ENCODE assay signal across 8 mouse cellular contexts in genomic region chr16:59639985-59640384, GRCm38 (mm10). TPM values are rescaled to one million over a fixed set of nuclear protein-coding genes. Genes with fewer than 3 reads are reported as not detected.
DNase-seq lines count a peak whose midpoint lies in the region; ATAC-seq and TF ChIP-seq lines count a peak whose summit lies in the region.

No protein-coding gene starts in this region.

- H3K36me3 ChIP-seq in liver, embryonic 14.5 days (replicated peaks; ENCODE audit: control insufficient read depth, insufficient read depth, low read depth), result no peaks in the 10 kb centered on the region
- H3K36me3 ChIP-seq in liver, postnatal 0 days (replicated peaks; ENCODE audit: insufficient read depth, low read length), result no peaks in the 10 kb centered on the region
- H3K36me3 ChIP-seq in midbrain, postnatal 0 days (ENCODE audit: insufficient read depth, low read length), result no peaks in the 10 kb centered on the region

- peaks cover 0 to 3% of the 10 kb centered on the region in 2 experiments; a peak in 2 of 4 replicates for H3K4me1 ChIP-seq in liver, embryonic 14.5 days (replicated peaks; ENCODE audit: control insufficient read depth in 2 of 2, insufficient read depth in 2 of 2, low read length in 1 of 2)
- peaks cover 5% of the 10 kb centered on the region for H3K4me1 ChIP-seq in liver, postnatal 0 days (ENCODE audit: insufficient read depth)
- H3K4me1 ChIP-seq in midbrain, postnatal 0 days (ENCODE audit: insufficient read depth, low read length), result no peaks in the 10 kb centered on the region

- TF ChIP-seq CTCF in gastrocnemius, adult 2 months (IDR thresholded peaks at IDR 0.05), result no peak
- TF ChIP-seq CTCF in liver, embryonic 14.5 days (IDR thresholded peaks at IDR 0.05; ENCODE audit: low read depth), result no peak
- TF ChIP-seq CTCF in liver, postnatal 0 days (IDR thresholded peaks at IDR 0.05; ENCODE audit: low read depth), result no peak
- TF ChIP-seq CTCF in midbrain, postnatal 0 days (IDR thresholded peaks at IDR 0.05), result no peak

- peak overlapping the region; percentile 89 for H3K4me3 ChIP-seq in gastrocnemius, adult 2 months
- no peak overlapping the region for H3K4me3 ChIP-seq in liver, embryonic 14.5 days (ENCODE audit: insufficient read depth in 1 of 2, low read depth in 2 of 2, low read length in 2 of 2)
- H3K4me3 ChIP-seq in liver, postnatal 0 days (ENCODE audit: low read depth, low read length), result no peak overlapping the region
- H3K4me3 ChIP-seq in midbrain, postnatal 0 days (ENCODE audit: low read depth, low read length), result peak overlapping the region; percentile 59; the same call in 1 of the 2 replicates

- no peak for ATAC-seq in liver, embryonic 14.5 days (ENCODE audit: insufficient read depth)
- no peak for ATAC-seq in liver, postnatal 0 days
- ATAC-seq in midbrain, postnatal 0 days (ENCODE audit: low FRiP score), result no peak
- ATAC-seq in megakaryocyte-erythroid progenitor cell, adult 5-6 weeks (replicated peaks; ENCODE audit: low FRiP score, low TSS enrichment, poor library complexity, severe bottlenecking), result no peak

- peak overlapping the region; percentile 95; the same call in 1 of the 2 replicates for H3K27ac ChIP-seq in gastrocnemius, adult 2 months
- no peak overlapping the region for H3K27ac ChIP-seq in liver, embryonic 14.5 days
- no peak overlapping the region for H3K27ac ChIP-seq in liver, postnatal 0 days (ENCODE audit: low read depth)
- 0 out of 2 replicates have a peak overlapping the region, but pooled peaks have one; percentile 98 for H3K27ac ChIP-seq in midbrain, postnatal 0 days (ENCODE audit: low read depth, low read length)

- H3K9ac ChIP-seq in liver, embryonic 14.5 days (replicated peaks), result no peak overlapping the region
- no peak overlapping the region for H3K9ac ChIP-seq in liver, postnatal 0 days (replicated peaks)
- no peak overlapping the region; the same call in 1 of the 2 replicates for H3K9ac ChIP-seq in midbrain, postnatal 0 days (replicated peaks; ENCODE audit: low read length, poor library complexity, severe bottlenecking)

- DNase-seq in gastrocnemius, adult 2 months, result no peak
- DNase-seq in gastrocnemius, postnatal 4 days (ENCODE audit: low spot score in 2 of 2), result no peak
- DNase-seq in liver, embryonic 14.5 days (ENCODE audit: low read depth in 3 of 3, low spot score in 3 of 3), result no peak
- no peak for DNase-seq in liver, postnatal 0 days
- peak; percentile 40 for DNase-seq in fat pad, adult 2 months (ENCODE audit: extremely low read depth, low read depth, low spot score)
- no peak for DNase-seq in midbrain, postnatal 0 days (ENCODE audit: low spot score)
- DNase-seq in frontal cortex, postnatal 10 days (ENCODE audit: low spot score in 2 of 2), result no peak

- no peaks in the 10 kb centered on the region for H3K9me3 ChIP-seq in liver, embryonic 14.5 days (ENCODE audit: control insufficient read depth, low read length)
- no peaks in the 10 kb centered on the region for H3K9me3 ChIP-seq in liver, postnatal 0 days (ENCODE audit: low read length)
- no peaks in the 10 kb centered on the region for H3K9me3 ChIP-seq in midbrain, postnatal 0 days (ENCODE audit: low read length)

- H3K27me3 ChIP-seq in liver, embryonic 14.5 days (ENCODE audit: control insufficient read depth, insufficient read depth, low read length), result no peaks in the 10 kb centered on the region
- H3K27me3 ChIP-seq in liver, postnatal 0 days (ENCODE audit: insufficient read depth, low read length), result 0 out of 2 replicates have a peak, but pooled peaks cover 2% of the 10 kb centered on the region
- H3K27me3 ChIP-seq in midbrain, postnatal 0 days (ENCODE audit: insufficient read depth, low read length), result no peaks in the 10 kb centered on the region

- H3K4me2 ChIP-seq in liver, embryonic 14.5 days (ENCODE audit: low read depth), result peak overlapping the region; percentile 84
- no peak overlapping the region; the same call in 1 of the 2 replicates for H3K4me2 ChIP-seq in liver, postnatal 0 days (ENCODE audit: low read depth, low read length)
- H3K4me2 ChIP-seq in midbrain, postnatal 0 days (ENCODE audit: low read depth, low read length, poor library complexity, severe bottlenecking), result peak overlapping the region; percentile 51; the same call in 1 of the 2 replicates

- WGBS in liver, embryonic 14.5 days (ENCODE audit: insufficient replicate concordance), result 79% methylated on average over 3 of the region's 3 CpGs
- WGBS in liver, postnatal 0 days (ENCODE audit: insufficient replicate concordance), result 86% methylated on average over 3 of the region's 3 CpGs
- 96% methylated on average over 3 of the region's 3 CpGs for WGBS in midbrain, postnatal 0 days

- intact Hi-C loops in gastrocnemius, adult 2 months (cut with DNase I), result no loop called here

- TF ChIP-seq EP300 in liver, embryonic 14.5 days (IDR thresholded peaks at IDR 0.05; ENCODE audit: low read depth), result no peak
- TF ChIP-seq EP300 in liver, postnatal 0 days (IDR thresholded peaks at IDR 0.05; ENCODE audit: low read depth), result no peak

RNA-seq across cellular contexts. Expression of gene Arl6, which starts 0.8 kb away (rescaled TPM):
- 1 to 10 TPM; 2.3 to 2.6 TPM for total RNA-seq in gastrocnemius, adult 2 months (2021)
- 1 to 10 TPM; 6.3 to 7.0 TPM for total RNA-seq in gastrocnemius, postnatal 4 days (2021)
- 0.88 and 1.4 TPM in 2 replicates for polyA plus RNA-seq in liver, embryonic 14.5 days (2012; rRNA removed)
- polyA plus RNA-seq in liver, embryonic 14.5 days (2014; fragmentation: Nextera tagmentation; extraction: Ambion mirVana), result 3.1 and 3.7 TPM in 2 replicates
- 3.3 and 3.4 TPM in 2 replicates for polyA plus RNA-seq in liver, postnatal 0 days (2015; fragmentation: Nextera tagmentation; extraction: Ambion mirVana)
- total RNA-seq in midbrain, postnatal 0 days (2014; rRNA removed), result 29.2 and 30.7 TPM in 2 replicates
- 62.0 and 63.1 TPM in 2 replicates for polyA plus RNA-seq in midbrain, postnatal 0 days (2015; fragmentation: Nextera tagmentation; extraction: Ambion mirVana)
- total RNA-seq in megakaryocyte-erythroid progenitor cell, adult 5-6 weeks (2014; fragmentation: Nextera tagmentation), result 2.9 and 4.4 TPM in 2 replicates
- 9.3 and 13.8 TPM in 2 replicates for total RNA-seq in megakaryocyte-erythroid progenitor cell, adult 5-6 weeks (2017)

RNA-seq across cellular contexts. Expression of gene Crybg3, which starts 39.2 kb away (rescaled TPM):
- total RNA-seq in gastrocnemius, adult 2 months (2021), result 10 to 100 TPM; 44.3 to 57.6 TPM
- 10 to 100 TPM; 35.7 to 36.8 TPM for total RNA-seq in gastrocnemius, postnatal 4 days (2021)
- 0.35 and 0.55 TPM in 2 replicates for polyA plus RNA-seq in liver, embryonic 14.5 days (2012; rRNA removed)
- polyA plus RNA-seq in liver, embryonic 14.5 days (2014; fragmentation: Nextera tagmentation; extraction: Ambion mirVana), result 0.75 and 0.86 TPM in 2 replicates
- polyA plus RNA-seq in liver, postnatal 0 days (2015; fragmentation: Nextera tagmentation; extraction: Ambion mirVana), result 0.77 and 1.0 TPM in 2 replicates
- total RNA-seq in midbrain, postnatal 0 days (2014; rRNA removed), result 3.3 and 4.0 TPM in 2 replicates
- polyA plus RNA-seq in midbrain, postnatal 0 days (2015; fragmentation: Nextera tagmentation; extraction: Ambion mirVana), result 0.69 and 1.1 TPM in 2 replicates
- total RNA-seq in megakaryocyte-erythroid progenitor cell, adult 5-6 weeks (2014; fragmentation: Nextera tagmentation), result 1.1 TPM in 1 of 2 replicates, not detected in the other
- total RNA-seq in megakaryocyte-erythroid progenitor cell, adult 5-6 weeks (2017), result 1.2 and 3.9 TPM in 2 replicates

Comparison
In these comparisons a context has a peak if more than half of its experiments do, and no peak if none do; other contexts are left out.
1. H3K27ac ChIP-seq: peak in gastrocnemius, adult 2 months (single experiment) and midbrain, postnatal 0 days (single experiment); none in liver, embryonic 14.5 days (single experiment) and liver, postnatal 0 days (single experiment).
2. H3K4me3 ChIP-seq: peak in gastrocnemius, adult 2 months (single experiment) and midbrain, postnatal 0 days (single experiment); none in liver, embryonic 14.5 days (0 of 2) and liver, postnatal 0 days (single experiment).